Mouse (Mus musculus) adipocyte (in vitro differentiated cells): ENCODE measurements around the gene Plcxd3.
"Not testable (repeated sequence)": the region's sequence is repeated elsewhere in the genome, so short reads cannot be mapped to it uniquely, and the experiment has no call there.

Experiments
- DNase-seq: peaks from one replicate; pipeline ENCODE4 v3.0.0-alpha.2; 2016; ENCODE audit warnings: low spot score

The Plcxd3 gene

GRCm38 (mm10) chr15:4561431-4561970, 186.2 kb downstream of the Plcxd3 start:
- DNase-seq, result no peak

- DNase-seq, result not testable (repeated sequence)
Observed at GRCm38 (mm10) chr15:4595521-4595920, 220.2 kb downstream of the Plcxd3 start.

- DNase-seq, result not testable (repeated sequence)
Observed at GRCm38 (mm10) chr15:4598661-4599060, 223.4 kb downstream of the Plcxd3 start.

- DNase-seq, result not testable (repeated sequence)
Observed at GRCm38 (mm10) chr15:4599331-4599730, 224.0 kb downstream of the Plcxd3 start.

GRCm38 (mm10) chr15:4605630-4606029, 230.3 kb downstream of the Plcxd3 start:
- DNase-seq, result no peak
